Mouse (Mus musculus) neural tube, embryonic 15.5 days (tissue): ENCODE data around the gene Mt1. TPM values are rescaled to one million over a fixed set of nuclear protein-coding genes. Genes with fewer than 3 reads are reported as not detected.
"Not testable (repeated sequence)": the region's sequence is repeated elsewhere in the genome, so short reads cannot be mapped to it uniquely, and the experiment has no call there.

Source experiments
- ATAC-seq: fragments of 200-750 bp; cut with Nextera tagmentation; 2 replicates; pipeline ENCODE4 v1.8.0; 2017; ENCODE audit warnings: mild to moderate bottlenecking, moderate TSS enrichment, moderate library complexity; ENCODE audit not compliant: low FRiP score
- H3K27ac ChIP-seq: fragments of 300-500 bp; sonication (generic); replicated peaks from 2 replicates; pipeline ENCODE4 v1.5.1; 2015; ENCODE audit warnings: mild to moderate bottlenecking, inconsistent platforms
- H3K27me3 ChIP-seq: fragments of 300-500 bp; sonication (generic); replicated peaks from 2 replicates; pipeline ENCODE4 v1.6.1; 2015; ENCODE audit warnings: inconsistent platforms
- H3K36me3 ChIP-seq: fragments of 300-500 bp; sonication (generic); 2 replicates; pipeline ENCODE4 v1.6.1; 2015; ENCODE audit warnings: inconsistent platforms
- H3K4me1 ChIP-seq: fragments of 300-500 bp; sonication (generic); 2 replicates; pipeline ENCODE4 v1.6.1; 2015; ENCODE audit warnings: inconsistent platforms
- H3K4me2 ChIP-seq: fragments of 300-500 bp; sonication (generic); 2 replicates; pipeline ENCODE4 v1.6.1; 2015; ENCODE audit warnings: inconsistent platforms, mild to moderate bottlenecking, moderate library complexity
- H3K4me3 ChIP-seq: fragments of 300-500 bp; sonication (generic); replicated peaks from 2 replicates; pipeline ENCODE4 v1.5.1; 2015; ENCODE audit warnings: mild to moderate bottlenecking, inconsistent platforms
- H3K9ac ChIP-seq: fragments of 300-500 bp; sonication (generic); replicated peaks from 2 replicates; pipeline ENCODE4 v1.6.1; 2015; ENCODE audit warnings: mild to moderate bottlenecking, inconsistent platforms
- H3K9me3 ChIP-seq: fragments of 300-500 bp; sonication (generic); replicated peaks from 2 replicates; pipeline ENCODE4 v1.6.1; 2016; ENCODE audit warnings: inconsistent platforms
- WGBS: fragments of 180-500 bp; shearing (Covaris S2); methylation state at CpG from one replicate; pipeline ENCODE4 v1.1.7; 2015; ENCODE audit warnings: mixed read lengths; 5-methylcytosine and 5-hydroxymethylcytosine counted together
- polyA plus RNA-seq: library from polyadenylated mRNA; unstranded; fragments of >200 nt; fragmentation: Nextera tagmentation; extraction: Ambion mirVana; gene quantifications from 2 replicates; pipeline ENCODE4 v1.2.1, GENCODE M21; 2015

The Mt1 gene
- polyA plus RNA-seq = 119 and 160 TPM in 2 replicates

DNA sequence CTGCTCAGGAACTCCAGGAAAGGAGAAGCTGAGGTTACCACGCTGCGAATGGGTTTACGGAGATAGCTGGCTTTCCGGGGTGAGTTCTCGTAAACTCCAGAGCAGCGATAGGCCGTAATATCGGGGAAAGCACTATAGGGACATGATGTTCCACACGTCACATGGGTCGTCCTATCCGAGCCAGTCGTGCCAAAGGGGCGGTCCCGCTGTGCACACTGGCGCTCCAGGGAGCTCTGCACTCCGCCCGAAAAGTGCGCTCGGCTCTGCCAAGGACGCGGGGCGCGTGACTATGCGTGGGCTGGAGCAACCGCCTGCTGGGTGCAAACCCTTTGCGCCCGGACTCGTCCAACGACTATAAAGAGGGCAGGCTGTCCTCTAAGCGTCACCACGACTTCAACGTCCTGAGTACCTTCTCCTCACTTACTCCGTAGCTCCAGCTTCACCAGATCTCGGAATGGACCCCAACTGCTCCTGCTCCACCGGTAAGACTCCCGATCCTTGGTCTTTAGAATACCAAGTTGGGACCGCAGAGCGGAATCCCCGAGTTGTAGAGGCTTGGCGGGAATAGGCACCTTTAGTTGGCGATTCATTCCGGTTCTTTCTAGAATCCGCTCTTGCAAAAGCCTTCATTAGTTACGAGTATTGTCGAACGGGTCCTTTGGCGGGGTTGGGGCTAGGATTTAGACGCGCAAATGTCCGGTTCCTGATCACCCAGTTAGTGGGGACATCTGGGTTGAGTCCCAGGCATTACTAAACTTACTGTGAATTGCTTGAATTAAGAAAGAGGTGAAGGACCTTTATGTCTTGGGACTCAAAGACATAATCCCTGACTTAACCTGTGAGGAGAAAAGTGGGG lies at the start of gene Mt1:
Gene Mt1, plus strand, starts transcription at position 226 of the 856 bp plus-strand sequence.
- H3K27me3 ChIP-seq = peaks cover 93% of the 10 kb centered on the region
- peak within 1 kb of the TSS; percentile 33 for H3K9ac ChIP-seq
- WGBS = 1% methylated on average over 50 of the region's 50 CpGs
- peak within 1 kb of the TSS; percentile 83 for H3K4me2 ChIP-seq
- no peak within 1 kb of the TSS; the same call in 1 of the 2 replicates for H3K27ac ChIP-seq
- peak within 1 kb of the TSS; percentile 38 for H3K4me3 ChIP-seq
- H3K36me3 ChIP-seq = no peaks in the 10 kb centered on the region
- no peaks in the 10 kb centered on the region for H3K9me3 ChIP-seq
- peaks cover 30% of the 10 kb centered on the region for H3K4me1 ChIP-seq
- ATAC-seq = peak; percentile 91

DNA sequence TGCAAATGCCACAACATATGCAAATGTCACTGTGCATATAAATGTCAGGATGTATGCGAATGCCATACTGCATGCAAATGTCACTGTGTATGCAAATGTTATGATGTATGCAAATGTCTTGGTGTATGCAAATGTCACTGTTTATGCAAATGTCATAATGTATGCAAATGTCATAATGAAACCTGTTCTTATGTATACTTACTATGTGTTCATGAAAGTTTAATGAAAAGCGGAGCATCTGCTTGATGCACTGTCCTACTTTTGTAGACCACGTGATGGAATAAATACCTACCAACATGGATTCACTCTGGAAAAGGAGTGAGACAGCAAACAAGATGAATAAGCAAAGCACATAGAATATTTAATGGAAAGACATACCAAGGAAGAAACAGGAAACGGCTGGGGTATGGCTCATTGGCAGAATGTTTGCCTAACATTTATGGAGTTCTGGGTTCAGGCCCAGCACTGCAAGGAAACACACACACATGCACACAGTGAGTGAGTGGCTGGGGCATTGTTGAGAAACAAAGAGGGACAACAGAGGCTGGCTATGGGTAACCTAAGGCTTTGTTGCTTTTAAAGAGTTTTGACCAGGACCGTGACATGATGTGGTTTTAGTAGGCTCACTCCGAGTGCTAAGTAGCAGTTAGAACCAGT lies 49.6 kb upstream of the Mt1 start:
- Histone ChIP-seq H3K36me3 (no peaks in the 10 kb centered on the region), H3K27ac (no peak overlapping the region), H3K27me3 (no peaks in the 10 kb centered on the region), H3K4me2 (no peak overlapping the region), H3K4me1 (0 out of 2 replicates have a peak, but pooled peaks cover 4% of the 10 kb centered on the region), H3K4me3 (no peak overlapping the region), H3K9ac (no peak overlapping the region), H3K9me3 (no peaks in the 10 kb centered on the region)
- 67% methylated on average over 6 of the region's 6 CpGs for WGBS
- ATAC-seq = no peak

DNA sequence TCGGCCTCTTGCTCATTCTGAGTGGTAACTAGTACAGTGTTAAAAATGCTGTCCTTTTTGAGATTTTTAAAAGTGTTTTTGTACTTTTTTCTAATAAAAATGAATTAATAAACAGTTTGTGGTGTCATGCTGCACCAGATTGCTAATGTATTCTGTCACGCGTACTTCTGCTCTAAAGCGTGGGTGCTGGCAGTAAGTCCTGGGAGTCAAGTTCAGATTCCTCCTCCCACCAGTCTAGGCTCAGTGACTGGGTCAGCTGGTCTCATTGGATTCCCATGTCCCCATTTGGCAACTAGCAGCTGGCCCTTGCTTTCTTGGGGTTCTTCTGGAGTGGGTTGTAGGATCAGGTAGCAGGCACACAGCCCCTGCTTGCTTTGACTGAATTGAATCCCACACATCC lies 48.8 kb upstream of the Mt1 start:
- no peak for ATAC-seq
- no peaks in the 10 kb centered on the region for H3K9me3 ChIP-seq
- WGBS = 90% methylated on average over 4 of the region's 4 CpGs

GRCm38 (mm10) chr8:94132096-94132495 lies 46.8 kb upstream of the Mt1 start:
- Histone ChIP-seq H3K9me3 (no peaks in the 10 kb centered on the region), H3K4me3 (no peak overlapping the region), H3K4me2 (no peak overlapping the region), H3K36me3 (no peaks in the 10 kb centered on the region), H3K9ac (no peak overlapping the region), H3K27ac (no peak overlapping the region), H3K27me3 (no peaks in the 10 kb centered on the region), H3K4me1 (0 out of 2 replicates have a peak, but pooled peaks cover 4% of the 10 kb centered on the region)
- ATAC-seq = no peak
- 57% methylated on average over 5 of the region's 5 CpGs for WGBS

More for the DNA sequence above, 48.8 kb upstream of the Mt1 start:
- Histone ChIP-seq H3K27ac (no peak overlapping the region), H3K4me1 (0 out of 2 replicates have a peak, but pooled peaks cover 4% of the 10 kb centered on the region), H3K9ac (no peak overlapping the region), H3K36me3 (no peaks in the 10 kb centered on the region), H3K4me3 (no peak overlapping the region), H3K4me2 (no peak overlapping the region), H3K27me3 (no peaks in the 10 kb centered on the region)

DNA sequence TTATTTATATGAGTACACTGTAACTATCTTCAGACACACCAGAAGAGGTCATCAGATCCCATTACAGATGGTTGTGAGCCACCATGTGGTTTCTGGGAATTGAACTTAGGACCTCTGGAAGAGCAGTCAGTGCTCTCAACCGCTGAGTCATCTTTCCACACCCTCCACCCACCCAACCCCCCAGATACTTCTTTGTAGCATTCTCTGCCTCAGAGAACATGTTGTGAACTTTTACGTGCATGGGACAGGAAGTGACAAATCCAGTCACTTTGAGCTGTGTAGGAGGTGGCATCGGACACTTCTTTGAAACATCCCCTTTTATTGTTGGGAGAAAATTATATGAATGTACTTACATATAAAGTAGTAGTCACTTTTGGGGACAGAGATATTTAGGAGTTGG lies 44.3 kb upstream of the Mt1 start:
- not testable (repeated sequence) for H3K36me3 ChIP-seq, H3K9me3 ChIP-seq, H3K4me2 ChIP-seq, H3K27me3 ChIP-seq, H3K4me3 ChIP-seq, ATAC-seq, H3K27ac ChIP-seq, H3K4me1 ChIP-seq, H3K9ac ChIP-seq
- 76% methylated on average over 3 of the region's 3 CpGs for WGBS

DNA sequence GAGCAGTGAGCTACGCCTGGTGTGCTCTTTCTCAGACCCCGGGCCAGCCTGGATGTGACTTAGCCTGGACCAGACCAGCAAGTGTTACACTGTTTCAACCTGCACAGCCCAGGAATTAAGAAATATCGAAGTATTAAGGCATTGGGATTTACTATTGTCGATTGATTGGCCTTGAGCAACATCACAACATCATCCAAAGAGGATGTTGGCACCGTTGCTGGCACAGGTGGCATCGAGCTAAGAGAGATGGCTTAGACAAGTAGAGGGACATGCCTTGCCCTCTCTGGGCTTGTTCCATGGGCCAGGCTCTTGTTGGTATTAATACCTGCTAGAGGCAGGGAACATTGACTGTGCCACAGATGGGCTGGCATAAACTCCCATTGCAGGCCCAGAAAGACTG lies 43.3 kb upstream of the Mt1 start:
- no peak for ATAC-seq
- WGBS = 97% methylated on average over 6 of the region's 6 CpGs
- Histone ChIP-seq H3K27me3 (no peaks in the 10 kb centered on the region), H3K9me3 (no peaks in the 10 kb centered on the region), H3K4me2 (no peak overlapping the region), H3K4me1 (no peaks in the 10 kb centered on the region), H3K27ac (no peak overlapping the region), H3K9ac (no peak overlapping the region), H3K4me3 (no peak overlapping the region), H3K36me3 (no peaks in the 10 kb centered on the region)

GRCm38 (mm10) chr8:94136192-94136591 lies 42.7 kb upstream of the Mt1 start:
- no peak overlapping the region for H3K4me2 ChIP-seq
- WGBS = 88% methylated on average over 7 of the region's 7 CpGs
- H3K9me3 ChIP-seq = no peaks in the 10 kb centered on the region
- no peak overlapping the region for H3K4me3 ChIP-seq
- no peak overlapping the region for H3K27ac ChIP-seq
- no peaks in the 10 kb centered on the region for H3K36me3 ChIP-seq
- H3K9ac ChIP-seq = no peak overlapping the region
- no peak for ATAC-seq
- H3K27me3 ChIP-seq = no peaks in the 10 kb centered on the region
- no peaks in the 10 kb centered on the region for H3K4me1 ChIP-seq

DNA sequence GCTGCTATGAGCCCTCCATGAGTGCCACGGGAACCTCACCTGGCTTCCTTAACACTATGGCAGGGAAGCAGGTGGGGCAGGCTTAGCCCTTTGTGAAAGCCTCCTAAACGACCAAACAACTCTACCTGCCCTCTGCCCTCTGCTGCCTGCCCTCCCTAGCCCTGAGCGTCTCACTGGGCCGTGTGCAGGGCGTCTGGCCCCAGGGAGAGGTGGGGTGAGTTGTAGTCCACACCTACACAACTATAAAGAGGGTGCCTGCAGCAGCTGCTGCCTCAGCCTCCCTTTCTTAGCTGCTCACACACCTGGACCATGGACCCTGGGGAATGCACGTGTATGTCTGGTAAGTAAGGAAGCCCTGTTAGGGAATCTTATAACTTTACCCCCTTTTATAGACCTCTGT lies 41.9 kb upstream of the Mt1 start, which contains the start of gene Mt4:
Gene Mt4, plus strand, starts transcription at position 265 of the 400 bp plus-strand sequence.
- Histone ChIP-seq H3K9me3 (no peaks in the 10 kb centered on the region), H3K4me3 (no peak within 1 kb of the TSS), H3K4me1 (no peaks in the 10 kb centered on the region), H3K27me3 (no peaks in the 10 kb centered on the region), H3K27ac (no peak within 1 kb of the TSS), H3K36me3 (no peaks in the 10 kb centered on the region), H3K9ac (no peak within 1 kb of the TSS), H3K4me2 (no peak within 1 kb of the TSS)
- ATAC-seq = no peak
- 53% methylated on average over 6 of the region's 6 CpGs for WGBS

DNA sequence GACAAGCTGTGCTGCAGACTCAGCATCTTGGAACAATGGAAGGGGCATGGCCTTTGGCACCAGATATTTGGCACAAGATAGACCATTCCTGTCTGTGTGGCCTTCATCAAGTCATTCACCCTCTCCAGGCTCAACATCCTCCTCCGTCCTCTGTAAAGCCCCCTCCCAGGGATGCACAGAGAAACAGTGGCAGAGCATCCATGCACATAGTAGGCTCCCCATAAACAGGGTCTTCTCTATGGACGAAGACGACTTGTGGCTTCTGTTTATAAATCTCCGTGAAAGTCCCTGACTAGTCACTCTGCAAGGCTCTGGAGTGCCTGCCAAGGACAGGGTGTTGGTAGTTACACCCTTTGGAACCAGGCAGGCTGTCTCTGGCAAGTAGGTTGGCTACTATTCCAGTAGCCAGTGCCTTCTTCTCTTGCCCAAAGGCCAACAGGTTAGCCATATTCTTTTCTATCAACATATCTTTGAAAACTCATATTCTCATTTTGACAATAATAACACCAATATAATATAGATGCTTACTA lies 38.6 kb upstream of the Mt1 start:
- H3K9me3 ChIP-seq = no peaks in the 10 kb centered on the region
- ATAC-seq = no peak

GRCm38 (mm10) chr8:94148236-94148635 lies 30.6 kb upstream of the Mt1 start:
- no peaks in the 10 kb centered on the region for H3K9me3 ChIP-seq
- no peak overlapping the region for H3K4me2 ChIP-seq
- H3K36me3 ChIP-seq = no peaks in the 10 kb centered on the region
- H3K4me1 ChIP-seq = peaks cover 10% of the 10 kb centered on the region
- no peaks in the 10 kb centered on the region; the same call in 1 of the 2 replicates for H3K27me3 ChIP-seq
- no peak overlapping the region for H3K9ac ChIP-seq
- no peak overlapping the region for H3K27ac ChIP-seq
- no peak for ATAC-seq
- H3K4me3 ChIP-seq = no peak overlapping the region
- 38% methylated on average over 5 of the region's 5 CpGs for WGBS

More for the DNA sequence above, 38.6 kb upstream of the Mt1 start:
- Histone ChIP-seq H3K27me3 (no peaks in the 10 kb centered on the region), H3K4me1 (no peaks in the 10 kb centered on the region), H3K27ac (no peak overlapping the region), H3K36me3 (no peaks in the 10 kb centered on the region), H3K4me2 (no peak overlapping the region), H3K9ac (no peak overlapping the region), H3K4me3 (no peak overlapping the region)
- WGBS = 88% methylated on average over 4 of the region's 4 CpGs

GRCm38 (mm10) chr8:94150925-94151324 lies 28.0 kb upstream of the Mt1 start:
- no peak overlapping the region for H3K27ac ChIP-seq
- H3K4me1 ChIP-seq = peaks cover 22% of the 10 kb centered on the region
- no peak for ATAC-seq
- H3K27me3 ChIP-seq = no peaks in the 10 kb centered on the region; the same call in 1 of the 2 replicates
- H3K4me2 ChIP-seq = no peak overlapping the region
- WGBS = 86% methylated on average over 5 of the region's 5 CpGs
- no peaks in the 10 kb centered on the region for H3K9me3 ChIP-seq
- no peak overlapping the region for H3K4me3 ChIP-seq
- H3K9ac ChIP-seq = no peak overlapping the region
- no peaks in the 10 kb centered on the region for H3K36me3 ChIP-seq
